Mouse (Mus musculus) cerebellum, adult 18-20 months (tissue): ENCODE measurements around the gene Fam227b.
A peak's percentile ranks its signal among the peaks of the same experiment; 100 is the strongest.

Experiments
- DNase-seq, 2 experiments: peaks; one replicate each; pipeline ENCODE4 v3.0.0; 2021

Fam227b gene

DNA sequence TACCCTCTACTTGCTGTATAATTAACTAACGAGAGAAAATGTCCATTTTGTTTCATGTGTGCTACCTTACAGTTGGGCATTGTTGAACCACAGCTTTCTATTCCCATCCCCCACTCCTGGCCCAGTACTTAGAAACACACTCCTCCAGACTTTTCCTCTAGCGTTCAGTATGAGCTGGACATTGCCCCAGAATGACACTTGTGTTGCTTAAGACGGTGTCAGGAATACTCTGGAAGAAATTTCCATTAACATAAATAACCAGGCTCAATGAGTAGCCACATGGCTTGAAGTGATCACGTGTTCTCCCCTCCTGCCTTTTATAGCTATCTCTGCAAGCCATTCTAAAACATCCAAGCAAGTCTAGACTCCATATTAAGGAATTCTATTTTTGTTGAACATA lies 91.2 kb downstream of the Fam227b start:
- no peak for DNase-seq

DNA sequence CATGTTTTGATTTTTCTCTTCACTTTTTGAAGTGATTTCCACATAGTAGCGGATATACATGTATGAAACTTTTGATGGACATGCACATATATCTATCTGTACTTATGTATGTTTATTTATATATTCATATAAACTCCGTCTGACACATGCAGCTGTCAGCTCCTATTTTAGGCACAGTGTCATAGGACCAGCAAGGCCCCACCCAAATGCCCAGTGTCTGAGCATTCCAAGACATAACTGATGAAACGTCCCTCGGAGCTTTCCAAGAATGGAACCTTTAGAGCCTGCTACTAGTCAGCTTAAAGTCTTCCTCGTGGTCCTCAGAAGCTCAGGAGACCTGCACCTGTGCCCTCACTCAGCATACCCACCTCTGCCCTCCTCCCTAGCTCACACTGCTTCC lies 98.1 kb downstream of the Fam227b start:
- DNase-seq: no peak

DNA sequence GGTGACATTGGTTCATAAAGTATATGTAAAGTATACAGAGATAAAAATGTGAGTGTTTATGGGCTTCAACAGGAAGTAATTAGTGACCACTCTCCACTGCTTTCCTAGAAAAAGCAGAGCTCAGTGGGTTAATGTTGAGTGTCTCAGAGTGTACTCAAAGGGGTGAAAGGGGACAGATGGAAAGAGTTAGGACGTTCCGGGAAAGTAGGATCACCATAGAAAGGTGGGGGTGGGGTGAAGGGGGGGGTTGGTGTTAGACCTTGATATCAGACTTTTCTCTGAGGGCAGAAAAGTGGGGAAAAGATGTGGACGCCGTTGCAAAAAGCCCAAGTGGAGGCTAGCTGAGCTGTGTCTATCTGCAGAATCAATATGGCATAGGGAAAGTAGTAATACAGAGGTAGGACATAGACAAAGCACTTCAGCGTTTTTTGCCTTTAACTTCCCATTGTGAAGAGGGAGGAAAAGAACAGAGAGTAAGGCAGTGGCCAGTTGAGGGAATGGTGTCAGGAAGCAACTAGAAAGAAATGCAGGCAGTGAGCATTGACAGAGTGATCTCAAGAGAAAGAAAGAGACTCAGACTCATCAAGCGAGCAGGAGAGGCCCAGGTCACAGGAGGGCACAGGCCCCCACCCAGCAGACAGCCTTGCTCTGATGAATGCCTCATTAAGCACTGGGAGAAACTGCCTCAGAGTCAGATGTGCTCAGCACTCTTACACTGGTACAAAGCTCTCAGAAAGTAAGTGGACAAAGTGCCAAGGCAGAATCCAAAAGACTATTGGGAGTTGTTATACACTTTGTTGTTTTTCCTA lies 98.9 kb downstream of the Fam227b start:
- no peak for DNase-seq

DNA sequence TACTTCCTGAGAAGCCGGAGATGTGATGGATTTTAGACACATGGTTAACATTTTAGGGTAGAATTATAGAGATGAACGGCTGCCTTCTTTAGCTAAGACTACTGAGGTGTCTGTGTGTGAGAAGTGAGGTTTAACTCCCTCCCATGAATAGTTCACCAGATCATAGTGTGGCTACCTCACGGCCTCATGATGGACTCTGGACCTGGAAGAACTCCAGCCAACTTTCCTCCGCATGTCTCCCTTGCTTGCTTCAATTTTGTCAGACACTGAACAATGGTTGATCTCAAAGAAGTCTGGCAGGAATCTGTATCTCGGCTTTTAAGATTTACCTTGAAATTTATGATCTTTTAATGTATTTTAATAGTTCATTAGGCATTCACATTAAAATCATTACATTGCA lies 106.2 kb downstream of the Fam227b start:
- no peak for DNase-seq

DNA sequence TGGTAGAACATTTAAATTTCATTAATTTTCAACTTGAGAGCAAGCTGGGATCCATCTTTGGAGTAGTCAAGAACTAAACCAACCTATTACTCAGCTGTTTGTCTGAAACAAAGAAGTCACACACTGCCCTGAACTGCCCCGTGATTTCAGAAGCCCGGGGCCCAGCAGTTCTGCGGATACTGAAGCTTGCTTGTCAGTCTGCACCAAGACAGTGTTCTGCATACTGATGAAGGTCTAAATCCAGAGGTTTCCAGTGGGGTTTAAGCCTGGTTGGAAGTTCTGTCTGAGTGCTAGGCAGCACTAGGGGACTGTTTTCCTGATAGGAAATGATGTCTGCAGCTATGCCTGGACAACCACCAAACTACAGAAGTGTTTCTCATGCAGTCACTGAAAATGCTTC lies 109.1 kb downstream of the Fam227b start:
- DNase-seq: no peak

DNA sequence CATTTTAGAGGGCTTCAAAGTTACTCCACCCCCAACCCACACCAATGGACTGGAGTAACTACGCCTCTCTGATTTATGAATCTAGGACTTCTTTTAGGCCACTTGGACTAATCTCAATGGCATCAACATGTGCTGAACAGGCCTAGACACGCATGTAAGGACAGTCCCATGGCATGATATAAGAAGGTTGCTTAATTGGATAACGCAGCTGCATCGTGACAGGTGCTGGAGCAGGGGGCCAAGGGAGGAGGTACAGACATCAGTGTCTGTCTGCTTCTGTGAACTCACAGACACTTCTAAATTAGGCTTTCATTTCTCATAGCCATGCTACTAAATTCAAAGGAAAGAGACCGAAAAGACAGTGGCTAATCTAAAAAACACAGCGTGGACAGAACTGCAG lies 110.6 kb downstream of the Fam227b start:
- DNase-seq: no peak

DNA sequence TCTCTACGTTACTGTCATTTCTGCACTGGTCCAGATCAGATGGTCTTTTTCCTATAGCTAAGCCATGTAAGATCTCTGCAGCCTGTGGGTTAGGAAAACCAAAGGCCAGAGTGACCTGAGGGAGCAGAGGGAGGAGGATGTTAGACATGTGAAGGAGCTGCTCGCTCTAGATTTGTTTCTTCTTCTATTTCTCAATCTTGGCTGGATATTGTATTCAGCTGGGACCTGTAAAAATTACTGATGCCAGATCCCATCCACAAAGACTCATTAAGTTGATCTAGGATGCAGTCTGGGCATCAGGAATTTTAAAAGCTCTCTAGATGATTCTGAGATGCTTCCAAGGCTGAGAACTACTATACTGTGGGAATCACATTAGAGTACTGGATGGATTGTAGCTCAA lies 111.2 kb downstream of the Fam227b start:
- DNase-seq: no peak

DNA sequence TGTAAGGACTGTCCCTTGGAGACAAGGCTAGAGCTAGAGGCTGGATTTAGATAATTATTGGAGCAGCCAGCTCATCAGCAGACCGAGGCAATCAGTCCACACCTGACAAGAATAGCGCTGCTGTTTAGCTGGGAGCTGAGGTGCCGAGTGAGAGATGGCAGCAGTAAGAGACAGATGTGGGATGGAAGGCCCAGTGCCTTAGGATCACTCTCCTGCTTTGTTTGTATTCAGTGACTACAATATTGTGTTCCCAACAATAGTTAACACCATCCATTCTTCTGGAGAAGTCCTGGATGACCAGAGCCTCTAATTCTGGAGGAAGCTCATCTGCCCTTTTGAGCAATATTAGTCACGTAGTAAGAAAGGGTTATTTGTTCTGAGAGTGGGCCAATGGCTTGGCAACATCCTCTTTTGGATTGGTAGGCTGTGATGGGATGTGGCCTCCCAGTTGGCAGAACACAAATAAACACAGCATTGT lies 112.4 kb downstream of the Fam227b start:
- no peak for DNase-seq

DNA sequence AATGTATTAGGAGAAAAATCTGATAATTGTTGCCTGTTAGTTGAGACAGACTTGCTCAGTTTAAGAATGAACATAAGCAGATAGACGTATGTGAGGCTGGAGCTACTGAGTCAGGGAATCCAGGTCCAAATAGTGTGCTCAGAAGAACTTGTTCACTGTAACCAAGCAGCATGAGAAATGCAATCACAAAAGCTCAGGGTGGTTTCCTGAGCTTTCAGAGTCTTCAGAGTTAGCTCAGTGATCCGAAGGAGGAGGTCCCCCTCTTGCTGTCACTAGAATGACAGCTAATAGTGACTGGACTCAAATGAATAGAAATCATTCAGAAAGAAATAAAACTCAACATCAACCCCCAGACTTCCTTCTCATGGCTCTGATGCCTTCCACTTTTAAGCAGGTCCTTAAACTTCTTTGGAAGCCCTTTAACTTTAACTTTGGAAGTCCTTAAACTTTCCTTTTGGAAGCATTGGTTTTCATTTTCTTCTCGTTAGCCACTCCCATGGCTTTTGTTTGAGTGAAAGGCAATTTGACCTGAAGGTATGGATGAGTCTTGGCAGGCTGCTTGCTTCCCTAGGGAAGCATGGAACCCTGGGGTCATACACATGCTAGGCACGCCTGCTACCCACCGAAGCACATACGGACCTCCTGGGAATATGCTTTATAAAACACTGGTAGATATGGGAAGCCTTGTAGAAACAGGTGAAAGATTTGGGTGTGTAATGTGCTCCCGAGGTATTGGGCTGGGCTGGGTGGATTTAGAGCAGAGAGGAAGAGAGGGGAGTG lies 113.4 kb downstream of the Fam227b start:
- no peak for DNase-seq

DNA sequence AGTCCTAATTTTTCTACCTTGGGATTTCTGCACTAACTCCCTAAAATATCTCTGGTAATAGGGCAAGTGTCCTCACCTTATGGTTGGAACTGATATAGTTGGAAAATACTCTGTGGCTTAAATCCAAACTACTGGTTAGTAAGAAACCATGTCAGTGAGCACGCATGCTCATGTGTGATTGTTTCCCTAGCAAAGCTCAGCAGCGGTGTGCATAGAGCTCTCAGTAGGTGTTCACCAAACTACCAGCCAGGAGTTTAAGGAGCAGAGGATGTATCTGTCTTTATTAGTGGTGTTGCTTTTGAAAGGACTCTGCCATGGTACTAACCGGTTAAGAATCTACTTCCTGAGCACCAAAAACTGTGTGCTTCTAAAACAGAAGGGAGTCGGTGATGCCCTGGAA lies 115.7 kb downstream of the Fam227b start:
- DNase-seq: no peak

DNA sequence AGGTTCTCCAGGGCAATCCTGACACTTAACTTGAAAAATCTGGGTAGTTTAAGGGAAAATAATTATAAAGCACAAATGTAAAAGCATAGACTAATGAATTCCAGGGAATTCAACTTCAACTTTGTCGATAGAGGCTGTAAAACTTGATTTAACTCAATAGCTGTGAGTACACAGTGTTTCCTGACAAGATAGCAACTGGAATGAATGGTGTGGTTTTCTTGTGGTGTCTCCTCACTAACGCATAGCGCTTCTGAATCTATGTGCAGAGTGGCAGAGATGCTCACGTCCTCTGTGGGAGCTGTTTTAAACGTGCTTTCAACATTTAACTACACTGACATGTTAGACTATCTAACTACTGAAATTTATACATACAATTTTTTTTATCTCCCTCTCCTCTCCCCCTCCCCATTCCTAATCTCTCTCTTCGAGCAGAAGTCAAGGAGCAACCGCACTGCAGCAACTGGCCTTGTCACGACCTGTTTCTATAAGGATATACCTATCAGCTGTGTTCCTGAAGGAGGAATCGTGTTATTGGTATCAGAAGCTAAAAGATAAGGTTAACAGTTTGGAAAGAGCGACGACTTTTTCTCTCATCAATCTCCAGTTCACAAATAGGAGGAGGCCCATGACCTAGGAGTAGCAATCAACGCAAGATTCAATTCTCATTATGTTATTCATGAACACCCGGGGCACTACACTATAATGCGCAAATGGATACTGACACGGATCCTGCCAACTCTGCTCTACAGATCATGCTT lies 116.6 kb downstream of the Fam227b start:
- DNase-seq: no peak

DNA sequence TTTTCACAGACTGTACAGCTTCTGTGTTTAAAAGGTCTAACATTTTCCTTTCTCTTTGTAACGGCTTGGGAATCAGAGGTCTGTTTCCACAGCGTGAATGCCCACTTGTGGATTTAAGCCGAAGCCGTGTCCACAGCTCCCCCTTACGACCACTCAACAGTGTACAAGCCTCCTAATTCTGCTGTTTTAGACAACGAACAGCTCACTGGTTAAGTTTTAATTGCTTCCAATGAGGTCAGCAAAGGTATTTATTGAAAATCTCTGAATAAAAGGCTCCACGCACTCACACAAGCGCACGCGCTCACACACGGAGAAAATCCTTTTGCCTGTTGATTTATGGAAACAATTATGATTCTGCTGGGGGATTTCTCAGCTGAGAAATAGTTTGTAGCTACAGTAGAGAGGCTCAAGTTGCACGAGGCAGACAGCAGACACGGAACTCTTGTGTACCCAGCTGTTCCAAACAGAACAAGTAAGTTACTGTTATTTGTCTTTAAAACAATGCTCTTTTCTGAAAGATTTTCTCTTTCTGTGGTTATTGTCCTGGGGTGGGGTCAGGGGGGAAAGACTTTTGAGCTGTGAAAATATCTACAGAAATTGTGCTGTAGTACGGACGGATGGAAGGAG lies 117.3 kb downstream of the Fam227b start, which contains the start of gene Fgf7:
TSS of gene Fgf7 (plus strand) at position 280 of the 627 bp plus-strand sequence.
- DNase-seq: no peak

DNA sequence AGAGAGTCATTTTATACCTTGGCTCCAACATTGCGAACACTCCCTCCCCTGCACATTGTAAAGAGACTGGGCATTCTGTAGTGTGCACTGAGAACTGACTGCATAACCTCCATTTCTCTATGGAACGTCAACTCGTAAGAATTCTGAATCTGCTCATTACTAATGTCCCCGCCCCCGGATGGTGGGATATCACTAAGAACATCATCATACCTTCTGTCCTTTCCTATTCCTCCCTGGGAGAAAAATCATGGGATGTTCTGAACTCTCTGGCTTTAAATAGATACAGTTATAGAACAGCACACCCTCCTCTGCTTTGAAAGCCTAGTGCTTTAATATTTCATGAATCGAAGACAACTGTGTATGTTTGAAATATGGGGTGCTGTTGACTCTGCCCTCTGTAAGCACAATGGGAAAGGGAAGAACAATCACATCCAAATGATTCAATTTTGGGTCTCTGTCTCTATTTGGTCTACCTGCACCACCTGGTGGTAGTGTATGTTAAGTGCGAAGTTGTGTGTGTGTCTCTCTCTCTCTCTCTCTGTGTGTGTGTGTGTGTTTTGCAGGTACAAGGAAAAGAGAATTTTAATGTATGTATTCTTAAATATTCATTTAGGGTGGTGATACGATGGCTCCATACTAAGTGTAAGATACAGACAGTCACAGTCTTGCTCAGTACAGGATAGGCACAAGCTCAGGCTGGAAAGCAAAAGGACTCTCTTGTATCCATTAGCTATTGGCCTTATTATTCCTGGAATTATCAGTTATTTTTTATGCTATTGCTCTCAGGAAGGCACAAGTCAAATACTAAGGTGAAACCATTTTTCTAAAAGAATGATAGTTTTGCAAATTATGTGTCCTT lies 118.5 kb downstream of the Fam227b start:
- DNase-seq: no peak

DNA sequence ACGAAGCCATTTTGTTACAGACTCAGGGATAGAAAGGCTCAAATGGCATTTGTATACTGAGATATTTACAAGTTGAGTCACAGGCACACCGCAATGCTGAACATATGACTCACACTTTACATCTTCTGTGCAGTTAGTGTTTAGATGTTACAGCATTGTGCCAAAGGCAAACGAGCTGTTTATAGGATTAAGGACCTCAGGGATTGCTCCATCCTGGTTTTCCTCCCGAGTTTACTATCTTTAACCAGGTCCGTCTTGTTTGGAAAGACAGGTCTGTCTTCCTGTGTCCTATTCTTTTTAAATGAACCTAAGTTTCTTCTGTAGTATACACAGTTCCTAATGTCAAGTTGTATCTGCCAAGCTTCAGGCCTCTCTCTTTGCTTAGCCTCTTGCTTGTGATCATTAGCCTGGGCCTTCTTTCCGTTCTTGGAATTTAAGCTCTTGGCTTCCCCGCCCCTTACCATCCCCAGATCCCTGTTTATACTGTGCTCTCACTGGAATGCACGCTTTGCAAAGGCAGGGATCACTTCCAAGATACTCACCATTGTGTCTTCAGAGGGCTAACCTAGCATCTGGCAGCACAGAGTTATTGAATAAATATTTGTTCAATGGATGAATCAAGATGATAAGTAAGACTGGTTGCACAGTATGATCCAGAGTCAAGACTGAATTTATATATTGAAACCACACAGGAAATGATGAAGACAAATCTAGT lies 120.5 kb downstream of the Fam227b start:
- DNase-seq: no peak

DNA sequence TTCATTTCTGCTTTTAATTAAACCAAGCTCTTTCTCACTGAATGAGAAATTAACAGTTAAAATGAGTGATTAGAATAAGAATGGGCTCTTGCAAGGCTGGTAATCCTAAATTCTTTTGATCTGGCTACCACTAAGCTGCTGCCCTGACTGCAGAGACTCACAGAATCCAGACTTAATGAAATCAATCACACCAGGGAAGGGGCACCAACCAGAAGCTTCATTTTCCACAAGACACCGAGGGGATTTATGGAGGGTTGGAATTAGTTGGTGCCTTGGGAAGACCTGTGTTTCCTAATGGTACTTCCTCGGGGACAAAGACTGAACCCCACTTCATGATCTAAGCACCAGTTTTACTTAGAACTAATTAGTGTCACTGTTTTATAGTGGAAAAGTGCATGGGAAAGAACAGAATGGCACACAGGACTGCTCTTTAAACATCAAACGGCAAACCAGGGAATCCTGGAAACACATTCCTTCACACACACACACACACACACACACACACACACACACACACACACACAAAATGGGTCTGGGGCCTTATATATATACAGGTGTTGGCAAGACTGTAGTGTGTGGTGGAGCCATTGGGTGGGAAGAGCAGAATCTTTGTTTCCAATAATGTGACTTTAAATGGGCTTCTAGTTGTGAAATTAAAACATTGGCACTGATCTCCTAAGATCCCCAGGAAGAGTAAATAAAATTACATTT lies 135.9 kb downstream of the Fam227b start:
- DNase-seq: no peak

DNA sequence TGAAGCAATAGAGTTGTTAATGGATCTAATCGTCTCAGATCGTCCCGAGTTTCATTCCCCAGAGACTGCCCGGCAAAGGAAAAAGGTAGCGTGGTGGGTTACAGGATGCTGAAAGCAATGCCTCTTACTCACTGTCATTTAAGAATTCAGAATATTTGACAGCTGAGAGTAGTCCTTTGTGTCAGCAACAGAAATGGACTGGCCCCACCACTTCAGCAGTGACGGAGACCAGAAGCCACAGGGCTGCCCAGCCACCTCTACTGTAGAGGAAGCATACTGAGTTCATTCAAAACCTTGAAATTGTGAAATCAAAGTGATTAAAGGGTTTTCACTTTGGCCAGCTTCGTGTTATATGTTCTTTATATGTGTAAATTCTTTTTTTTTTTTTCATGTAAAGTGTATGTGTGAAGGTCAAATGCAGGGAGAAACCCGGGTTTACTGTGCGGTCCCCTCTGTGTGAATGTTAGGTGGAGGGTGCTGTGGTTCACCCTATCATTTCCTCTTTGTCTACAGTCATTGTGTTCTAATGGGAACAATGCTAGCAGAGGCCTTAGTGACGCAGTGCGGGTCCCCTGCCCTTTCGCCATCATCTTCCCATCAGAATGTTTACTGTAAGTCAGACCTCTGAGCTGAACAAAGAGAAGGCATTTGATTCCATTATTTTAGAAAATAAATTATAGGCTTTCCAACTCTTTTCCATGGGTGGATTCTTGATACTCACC lies 136.7 kb downstream of the Fam227b start:
- DNase-seq: no peak

DNA sequence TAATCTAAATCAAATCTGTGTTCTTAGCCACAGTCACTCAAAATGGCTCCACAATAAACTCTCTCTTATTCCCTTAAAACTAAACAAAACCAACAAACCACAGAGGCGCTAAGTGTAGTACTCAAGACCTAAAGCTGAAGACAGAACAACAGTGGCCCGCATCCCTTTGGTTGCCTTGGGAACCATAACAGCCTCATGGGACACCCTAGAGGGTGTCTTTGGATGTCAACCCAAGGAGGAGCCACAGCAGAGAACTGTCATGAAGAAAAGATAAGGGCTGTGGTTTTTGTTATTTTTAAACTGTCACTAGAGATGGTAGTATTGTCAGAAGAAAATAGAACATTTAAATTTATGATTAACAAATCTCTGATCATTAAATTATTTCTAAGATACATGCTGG lies 145.1 kb downstream of the Fam227b start:
- DNase-seq: no peak

DNA sequence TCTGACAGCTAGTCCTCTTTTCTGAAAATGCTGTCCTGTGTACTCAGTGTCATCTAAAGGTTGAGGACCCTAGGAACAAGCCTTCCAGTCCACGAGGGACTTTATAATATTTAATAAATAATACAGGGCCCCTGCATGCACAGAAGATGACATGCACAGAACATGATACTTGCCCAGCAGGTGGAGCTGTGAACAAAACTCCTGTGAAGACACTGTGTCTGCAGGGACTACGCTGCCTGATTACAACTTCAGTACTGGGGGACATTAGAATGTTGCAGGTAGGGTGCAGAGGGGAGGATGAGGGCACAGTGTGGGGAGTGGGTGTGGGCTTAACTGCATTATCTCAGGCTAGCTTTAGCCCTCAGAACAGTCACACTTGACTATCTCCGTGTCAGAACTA lies 145.7 kb downstream of the Fam227b start:
- peak; percentile 44 to 47 for DNase-seq

DNA sequence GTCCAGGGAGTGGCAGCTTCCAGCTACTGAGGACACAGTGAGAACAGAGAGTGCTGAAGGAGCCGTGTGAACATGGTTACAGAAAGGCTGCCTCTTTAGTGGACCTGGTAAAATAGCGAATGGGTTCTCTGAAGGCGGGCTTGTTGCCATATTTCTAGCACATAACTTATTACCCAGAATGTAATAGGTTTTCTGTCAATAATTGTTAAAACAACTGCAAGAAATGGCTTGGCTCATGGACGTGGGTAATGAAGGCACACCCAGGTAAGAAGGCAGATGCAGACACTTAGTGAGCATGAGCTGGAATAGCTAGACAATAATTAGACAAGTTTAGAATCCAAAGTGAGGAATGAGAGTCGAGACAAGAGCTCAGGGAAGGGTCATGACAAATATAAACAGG lies 149.5 kb downstream of the Fam227b start:
- no peak for DNase-seq

DNA sequence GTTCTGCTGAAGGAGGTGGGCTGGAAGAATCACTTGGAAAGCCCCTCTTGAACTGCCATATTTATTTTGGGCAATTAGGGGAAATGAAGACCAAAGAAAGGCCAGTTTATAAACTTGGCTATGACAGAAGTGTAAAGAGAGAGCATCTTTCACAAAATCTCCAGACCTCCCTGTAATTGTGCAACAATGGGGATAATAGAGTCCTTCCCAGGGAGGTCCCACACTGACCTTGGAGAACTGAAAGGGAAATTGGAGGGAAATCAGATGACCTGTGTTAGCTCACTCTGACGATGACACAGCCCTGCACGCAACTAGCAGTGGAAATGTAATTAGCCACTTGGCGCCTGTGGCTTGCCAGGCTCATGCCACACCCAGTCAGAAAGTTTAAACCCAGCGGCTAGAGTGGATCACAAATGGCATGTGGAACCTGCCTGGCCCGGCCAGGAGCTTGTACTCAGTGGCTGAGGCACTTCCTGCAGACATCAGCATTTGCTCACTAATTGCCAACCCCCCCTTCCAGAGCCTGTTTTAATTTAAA lies 175.9 kb downstream of the Fam227b start:
- no peak for DNase-seq
